Mouse (Mus musculus) lung, postnatal 25 days (tissue): Measurements from ENCODE around the gene Amhr2.

Experiments
- DNase-seq: peaks from one replicate; pipeline ENCODE4 v3.0.0; 2022; ENCODE audit warnings: low spot score

Gene Amhr2

DNA sequence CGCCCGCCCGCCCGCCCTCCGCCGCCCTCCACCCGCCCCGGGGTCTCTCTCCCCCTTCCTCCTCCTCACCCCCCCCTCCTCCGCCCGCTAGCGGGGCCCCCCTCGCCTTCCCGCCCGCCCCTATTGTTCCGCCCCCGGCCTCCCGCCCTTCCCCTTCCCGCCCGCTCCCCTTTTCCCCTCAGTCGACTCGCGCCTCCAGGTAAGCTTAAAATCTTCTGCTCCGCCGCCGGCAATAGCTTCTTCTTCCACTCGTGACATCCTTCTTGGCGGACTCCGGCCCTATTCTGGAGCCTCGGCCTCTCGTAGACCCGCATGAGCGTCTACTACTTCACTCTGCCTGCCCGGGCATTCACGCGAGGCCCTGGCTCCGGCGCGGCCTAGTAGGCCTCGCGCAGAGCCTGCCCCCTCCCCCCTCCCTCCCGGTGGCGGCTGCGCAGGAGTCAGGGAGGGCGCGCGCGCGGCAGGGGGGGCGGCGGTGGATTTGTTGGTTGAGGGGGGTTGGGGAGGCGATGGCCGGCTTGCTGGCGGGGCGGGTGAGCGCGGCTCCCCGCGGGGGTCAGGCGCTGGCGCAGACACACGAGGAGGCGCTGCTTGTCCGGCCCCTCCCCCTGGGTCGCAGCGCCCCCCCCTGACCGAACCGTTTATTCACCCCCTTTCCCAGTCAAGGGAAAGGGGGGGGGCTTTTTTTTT, 25.6 kb downstream of the Amhr2 start:
- DNase-seq: peak; percentile 70

- DNase-seq: no peak
Measured at GRCm38 (mm10) chr15:102471295-102471645, 26.1 kb downstream of the Amhr2 start.

- no peak for DNase-seq
Measured at GRCm38 (mm10) chr15:102471727-102472126, 26.6 kb downstream of the Amhr2 start.

- no peak for DNase-seq
Measured at GRCm38 (mm10) chr15:102473246-102473645, 28.1 kb downstream of the Amhr2 start.

- no peak for DNase-seq
Measured at GRCm38 (mm10) chr15:102474520-102474919, 29.4 kb downstream of the Amhr2 start.

- no peak for DNase-seq
Measured at GRCm38 (mm10) chr15:102483136-102483535, 38.0 kb downstream of the Amhr2 start.

- no peak for DNase-seq
Measured at GRCm38 (mm10) chr15:102485853-102486252, 40.7 kb downstream of the Amhr2 start.

- no peak for DNase-seq
Measured at GRCm38 (mm10) chr15:102487664-102488063, 42.5 kb downstream of the Amhr2 start.

DNA sequence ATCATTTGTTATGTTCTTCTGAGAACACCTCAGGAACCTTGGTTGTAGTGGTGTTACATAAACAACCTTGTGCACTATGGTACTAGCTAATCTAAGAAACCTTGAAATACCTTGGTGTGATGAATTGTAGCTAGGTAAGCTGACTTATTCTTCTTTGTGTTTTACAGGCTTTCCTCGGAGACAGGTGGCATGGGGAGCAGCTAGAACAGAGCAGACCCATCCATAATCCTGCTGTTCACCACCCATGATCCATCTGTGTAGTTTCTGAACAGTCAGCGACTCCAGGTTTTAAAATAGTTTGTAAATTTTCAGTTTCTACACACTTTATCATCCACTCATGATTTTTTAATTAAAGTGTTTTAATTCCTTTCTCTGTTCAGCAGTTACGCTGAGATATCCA, 53.2 kb downstream of the Amhr2 start:
- no peak for DNase-seq

DNA sequence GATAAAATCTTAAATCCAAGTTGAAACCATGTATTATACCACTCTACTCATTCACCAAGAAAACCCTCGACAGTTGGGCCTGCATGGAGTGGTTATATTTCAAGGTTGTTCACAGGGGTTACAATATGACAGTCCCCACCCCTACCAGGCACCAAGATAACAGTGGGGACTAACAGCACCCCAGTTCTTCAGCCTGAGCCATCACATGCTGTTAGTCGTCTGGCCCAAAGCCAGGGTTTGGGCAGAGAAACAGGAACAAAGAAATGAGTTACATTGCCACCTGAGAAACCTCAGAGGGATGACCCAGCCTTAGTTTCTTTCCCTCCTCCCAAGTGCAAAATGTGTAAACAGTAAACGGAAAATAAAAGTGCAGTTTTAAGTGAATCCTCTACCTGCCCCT, 54.2 kb downstream of the Amhr2 start:
- DNase-seq: no peak

DNA sequence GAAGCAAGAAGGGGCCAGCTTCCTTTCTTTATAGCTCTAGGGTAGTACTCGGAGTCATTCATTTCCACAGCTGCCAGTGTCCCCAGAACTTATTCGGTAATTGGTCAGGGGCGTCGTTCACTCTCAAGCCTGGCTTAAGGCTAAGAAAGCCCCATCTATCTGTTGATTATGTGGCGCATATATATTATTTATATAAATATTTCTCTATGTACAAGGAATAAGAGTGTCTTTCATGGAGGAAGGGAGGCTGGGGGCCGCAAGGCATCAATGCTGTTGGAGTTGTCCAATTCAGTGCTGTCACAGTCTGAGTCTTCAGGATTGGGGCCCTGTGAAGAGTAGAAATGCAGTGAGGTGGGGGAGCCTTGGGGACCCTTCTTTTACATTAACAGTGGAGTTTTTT, 54.7 kb downstream of the Amhr2 start:
- DNase-seq: no peak

DNA sequence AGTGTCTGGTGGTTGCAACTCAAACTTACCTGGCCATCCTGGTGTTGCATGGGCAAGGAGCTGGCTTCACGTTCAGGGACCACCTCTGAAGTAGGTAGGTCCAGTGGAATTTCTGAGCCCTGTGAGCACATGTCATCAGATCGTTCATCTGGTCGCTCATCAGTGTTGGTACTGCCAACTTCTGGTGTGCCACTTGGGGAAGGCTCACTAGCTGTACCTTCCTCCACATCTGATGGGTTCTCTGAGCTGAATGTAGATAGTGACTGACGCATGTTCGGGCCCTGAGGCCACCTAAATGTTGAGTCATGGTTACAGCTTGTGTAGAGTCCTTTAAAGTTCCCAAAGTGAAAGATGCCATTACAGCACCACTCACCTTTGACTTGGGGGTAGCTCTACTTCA, 55.3 kb downstream of the Amhr2 start:
- DNase-seq: no peak

GRCm38 (mm10) chr15:102501084-102501814, 56.1 kb downstream of the Amhr2 start:
- no peak for DNase-seq

DNA sequence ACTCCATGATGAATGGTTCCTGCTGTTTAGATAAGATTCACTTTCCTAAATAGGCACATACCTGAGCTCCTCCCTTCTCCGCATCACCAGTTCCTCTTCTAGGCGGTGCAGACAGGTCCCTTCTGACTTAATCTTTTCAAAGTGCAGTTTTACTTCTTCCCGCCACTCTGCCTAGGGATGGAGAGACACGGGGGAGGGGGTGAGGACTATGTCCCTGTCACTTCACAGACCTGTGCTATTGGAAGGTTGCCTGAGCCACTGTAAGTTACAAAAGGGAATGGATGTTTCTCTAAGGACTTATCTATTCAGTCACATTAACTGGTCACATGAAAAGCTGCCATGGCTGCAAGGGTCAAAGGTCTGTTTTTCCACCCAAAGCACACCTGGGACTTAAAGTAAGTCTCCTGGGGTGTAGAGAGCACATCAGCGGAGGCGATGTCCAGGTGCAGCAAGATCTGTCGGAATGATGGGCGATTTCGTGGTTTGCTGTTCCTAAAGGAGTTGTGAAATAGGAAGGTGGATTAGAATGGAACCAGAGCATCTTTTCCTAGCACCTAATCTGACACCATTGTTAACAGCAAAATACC, 57.2 kb downstream of the Amhr2 start:
- DNase-seq: no peak

DNA sequence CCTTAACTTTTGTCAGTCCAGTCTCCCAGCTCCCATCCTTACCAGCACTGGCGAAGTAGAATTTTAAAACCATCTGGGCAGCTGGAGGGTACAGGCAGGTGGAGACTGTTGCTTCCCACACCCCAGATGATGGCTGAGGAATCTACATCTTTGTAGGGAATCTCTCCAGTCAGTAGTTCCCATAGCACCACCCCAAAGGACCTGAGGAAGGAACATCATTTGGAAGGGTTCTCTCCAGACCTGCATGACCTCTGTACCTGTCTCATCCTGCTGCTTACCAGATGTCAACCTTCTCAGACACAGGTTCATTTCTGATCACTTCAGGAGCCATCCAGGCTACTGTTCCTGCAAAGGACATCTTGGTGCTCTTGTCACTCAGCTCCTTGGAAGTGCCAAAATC, 58.3 kb downstream of the Amhr2 start, which contains the start of gene Gm10337:
Gene Gm10337, plus strand, starts transcription at position 276 of the 400 bp plus-strand sequence.
- DNase-seq: no peak
